Mouse (Mus musculus): ENCODE data around the gene Xkr7. TPM values are rescaled to one million over a fixed set of nuclear protein-coding genes. Genes with fewer than 3 reads are reported as not detected.
A peak's percentile ranks its signal among the peaks of the same experiment; 100 is the strongest.

Gene Xkr7
- 0.14 TPM in 2 replicates for polyA plus RNA-seq (2012; rRNA removed)

GRCm38 (mm10) chr2:153031126-153032082 is at the start of gene Xkr7:
Gene Xkr7 (plus strand): TSS chr2:153031852.
- DNase-seq (ENCODE audit: low read depth, low spot score) = no peak
- 3% methylated on average over 44 of the region's 54 CpGs for WGBS

DNA sequence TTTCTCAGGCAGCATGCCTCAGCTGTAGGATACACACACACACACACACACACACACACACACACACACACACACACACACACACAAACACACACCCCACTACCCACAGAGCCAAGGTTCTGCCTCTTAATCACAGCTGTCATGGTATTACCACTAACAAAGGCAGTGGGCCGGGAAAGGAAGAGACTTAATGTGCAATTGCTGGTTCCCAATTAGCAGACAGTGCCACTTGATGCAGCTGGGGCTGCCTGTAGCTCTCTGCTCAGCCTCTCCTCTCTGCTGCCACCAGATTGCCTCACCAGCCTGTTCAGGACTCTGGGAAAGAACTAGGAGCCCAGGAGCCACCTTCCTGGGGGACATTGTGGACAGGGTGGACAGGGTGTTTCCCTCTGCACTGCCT is 46.1 kb upstream of the Xkr7 start:
- no peak for DNase-seq (ENCODE audit: low read depth, low spot score)
- WGBS = 39% methylated on average over 1 of the region's 1 CpGs

DNA sequence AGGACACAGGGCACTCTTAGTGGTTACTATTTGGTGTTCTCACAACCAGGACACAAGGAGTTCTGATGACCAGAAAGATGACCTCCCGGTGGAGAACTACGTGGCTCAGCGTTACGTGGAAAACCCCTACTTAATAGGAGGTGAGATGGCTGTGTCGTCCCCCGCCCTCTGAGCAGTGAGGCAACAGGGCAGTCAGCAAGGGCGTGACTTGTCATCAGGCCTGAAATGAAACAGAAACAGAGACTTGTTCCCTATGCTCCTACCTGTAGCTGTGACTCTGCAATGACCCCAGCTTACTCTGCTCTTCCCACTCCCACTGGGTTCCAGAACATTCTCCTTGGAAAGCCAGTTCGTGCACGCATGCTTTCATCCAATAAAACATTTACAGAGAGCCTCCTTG is 40.1 kb upstream of the Xkr7 start:
- 56% methylated on average over 9 of the region's 9 CpGs for WGBS
- DNase-seq (ENCODE audit: low read depth, low spot score) = no peak

DNA sequence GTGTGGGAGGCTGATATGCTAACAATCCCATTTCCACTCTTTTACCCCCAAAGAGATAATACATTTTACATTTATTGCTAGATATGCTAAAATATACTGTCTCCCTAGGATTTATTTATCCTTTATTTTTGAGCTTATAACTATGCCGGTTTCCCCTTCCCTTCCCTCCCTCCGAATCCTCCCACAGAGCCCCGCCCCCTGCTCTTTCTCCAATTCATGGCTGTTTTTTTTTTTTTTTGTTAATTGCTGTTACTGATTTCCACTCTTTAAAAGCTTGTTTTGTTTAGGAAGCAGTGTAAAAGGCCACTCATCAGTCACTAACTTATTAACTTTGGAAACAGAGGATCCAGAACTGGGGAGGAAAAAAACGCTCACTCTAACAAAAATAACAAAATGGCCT is 34.6 kb upstream of the Xkr7 start:
- WGBS = 39% methylated on average over 4 of the region's 4 CpGs
- DNase-seq (ENCODE audit: low read depth, low spot score) = no peak

- WGBS = 64% methylated on average over 15 of the region's 15 CpGs
- no peak for DNase-seq (ENCODE audit: low read depth, low spot score)
Observed at GRCm38 (mm10) chr2:153002492-153003248, 29.0 kb upstream of the Xkr7 start.

GRCm38 (mm10) chr2:153003681-153004338 is 27.8 kb upstream of the Xkr7 start:
- DNase-seq (ENCODE audit: low read depth, low spot score) = no peak
- WGBS = 60% methylated on average over 13 of the region's 13 CpGs

DNA sequence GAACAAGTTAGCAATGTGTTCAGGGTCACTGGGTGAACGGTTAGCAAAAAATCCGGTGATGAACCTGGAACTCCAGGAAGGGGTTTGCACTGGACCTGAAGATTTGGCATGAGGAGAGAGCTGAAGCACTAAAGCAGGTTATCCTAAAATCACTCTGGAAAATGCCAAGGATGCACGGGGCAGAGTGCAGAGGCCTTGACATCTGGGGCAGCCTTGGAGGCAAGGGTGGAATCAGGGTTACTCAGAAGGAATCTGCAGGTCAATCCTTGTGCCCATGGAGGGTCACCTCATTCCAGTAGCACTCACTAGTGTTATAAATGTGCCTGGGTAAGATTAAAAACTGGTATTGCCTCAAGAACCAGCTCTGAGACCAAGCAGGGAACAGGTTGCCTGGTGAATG is 25.7 kb upstream of the Xkr7 start:
- no peak for DNase-seq (ENCODE audit: low read depth, low spot score)
- WGBS = 83% methylated on average over 3 of the region's 3 CpGs

GRCm38 (mm10) chr2:153009192-153009973 is 22.3 kb upstream of the Xkr7 start:
- WGBS = 91% methylated on average over 12 of the region's 12 CpGs
- DNase-seq (ENCODE audit: low read depth, low spot score) = no peak

GRCm38 (mm10) chr2:153013724-153014515 is 17.7 kb upstream of the Xkr7 start:
- no peak for DNase-seq (ENCODE audit: low read depth, low spot score)
- WGBS = 83% methylated on average over 11 of the region's 11 CpGs

DNA sequence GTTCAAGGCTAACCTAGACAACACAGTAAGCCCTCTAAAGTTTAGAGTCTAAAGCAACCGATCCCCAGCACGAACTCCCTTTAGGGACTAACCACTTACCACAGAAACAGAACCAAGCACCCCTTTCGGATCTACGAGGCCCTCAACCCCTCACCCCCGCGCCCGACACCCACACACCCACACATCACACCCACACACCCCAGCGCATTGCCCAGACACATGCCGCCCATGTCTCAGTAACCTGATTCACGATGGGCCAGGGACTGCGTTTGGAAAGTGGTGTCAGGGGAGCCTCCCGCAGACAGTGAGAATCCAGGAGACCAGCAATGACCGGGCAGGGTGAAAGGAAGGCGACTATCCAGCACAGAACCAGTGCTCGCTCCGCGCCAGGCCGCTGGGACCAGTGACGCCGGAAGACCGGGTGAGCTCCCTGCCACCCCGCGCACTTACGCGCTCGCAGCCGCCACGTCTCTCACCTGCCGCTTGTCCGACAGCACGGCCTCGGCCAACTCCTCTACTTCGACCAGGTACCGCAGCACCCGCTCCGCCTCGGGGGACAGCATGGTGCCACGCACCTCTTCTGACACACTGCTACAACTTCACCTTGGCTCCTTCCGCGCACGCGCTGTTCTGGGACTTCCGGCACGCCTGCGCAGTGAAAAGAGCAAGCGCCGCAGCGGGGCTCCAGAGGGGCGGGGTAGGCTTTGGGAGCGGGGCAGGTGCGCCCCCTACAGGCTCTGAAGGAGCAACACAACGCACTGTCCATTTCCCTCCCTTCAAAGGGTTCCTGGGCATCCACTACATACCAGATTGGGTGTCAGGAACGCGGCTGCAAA is 16.7 kb upstream of the Xkr7 start, which contains the start of gene Pdrg1:
Gene Pdrg1, minus strand, starts transcription at position 670 of the 836 bp plus-strand sequence.
- WGBS = 1% methylated on average over 54 of the region's 54 CpGs
- DNase-seq (ENCODE audit: low read depth, low spot score) = peak; percentile 94

GRCm38 (mm10) chr2:153015804-153016203 is 15.8 kb upstream of the Xkr7 start:
- DNase-seq (ENCODE audit: low read depth, low spot score) = no peak
- 36% methylated on average over 8 of the region's 8 CpGs for WGBS

- DNase-seq (ENCODE audit: low read depth, low spot score) = no peak
- 43% methylated on average over 5 of the region's 5 CpGs for WGBS
Observed at GRCm38 (mm10) chr2:153016786-153017185, 14.9 kb upstream of the Xkr7 start.

GRCm38 (mm10) chr2:153019355-153019754 is 12.3 kb upstream of the Xkr7 start:
- 88% methylated on average over 3 of the region's 3 CpGs for WGBS
- DNase-seq (ENCODE audit: low read depth, low spot score) = no peak

- no peak for DNase-seq (ENCODE audit: low read depth, low spot score)
- WGBS = 65% methylated on average over 3 of the region's 3 CpGs
Observed at GRCm38 (mm10) chr2:153021163-153021562, 10.5 kb upstream of the Xkr7 start.

DNA sequence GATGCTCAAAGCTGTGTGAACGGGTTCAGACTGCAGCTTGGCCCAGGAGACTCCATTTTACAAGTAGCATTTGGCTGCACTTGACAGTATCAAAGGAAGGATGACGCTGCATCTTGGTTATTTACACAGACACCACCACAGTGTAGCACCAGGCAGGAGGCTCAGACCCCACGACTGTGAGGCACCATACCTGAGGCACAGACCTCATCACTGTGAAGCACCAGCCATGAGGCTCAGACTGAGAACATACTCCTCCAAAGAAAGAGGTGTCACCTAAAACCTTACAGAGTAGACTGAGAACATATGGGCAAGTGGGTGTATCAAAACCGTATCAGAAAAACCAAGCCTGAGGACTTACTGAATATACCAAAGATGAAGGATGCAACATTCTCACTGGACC is 8.8 kb upstream of the Xkr7 start:
- no peak for DNase-seq (ENCODE audit: low read depth, low spot score)
- WGBS = 52% methylated on average over 4 of the region's 4 CpGs

DNA sequence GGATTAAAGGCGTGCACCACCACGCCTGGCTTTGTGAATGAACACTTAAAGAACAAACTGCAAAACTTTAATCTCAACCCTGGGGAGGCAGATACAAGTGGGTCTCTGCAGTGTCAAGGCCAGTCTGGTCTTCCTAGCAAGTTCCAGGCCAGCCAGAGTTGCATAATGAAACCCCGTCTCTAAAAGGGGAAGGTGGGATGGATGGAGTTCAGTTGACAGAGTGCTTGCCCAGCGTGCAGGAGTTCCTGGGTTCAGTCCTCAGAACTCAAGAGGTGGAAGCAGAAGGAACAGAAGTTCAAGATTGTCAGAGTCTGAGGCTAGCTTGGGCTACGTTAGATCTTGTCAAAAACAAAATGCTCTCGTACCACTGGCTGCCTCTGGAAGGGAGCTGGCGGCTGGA is 5.6 kb upstream of the Xkr7 start:
- 80% methylated on average over 7 of the region's 7 CpGs for WGBS
- DNase-seq (ENCODE audit: low read depth, low spot score) = no peak

- WGBS = 54% methylated on average over 4 of the region's 4 CpGs
- DNase-seq (ENCODE audit: low read depth, low spot score) = no peak
Observed at GRCm38 (mm10) chr2:153027501-153027900, 4.2 kb upstream of the Xkr7 start.

- no peak for DNase-seq (ENCODE audit: low read depth, low spot score)
- 36% methylated on average over 4 of the region's 4 CpGs for WGBS
Observed at GRCm38 (mm10) chr2:153030422-153030821, 1.2 kb upstream of the Xkr7 start.

All from large intestine, adult 2 months (tissue).